Mouse (Mus musculus) CD4-positive, CD25-positive, alpha-beta regulatory T cell, adult 4 months (primary cell): Measurements from ENCODE around the gene Slc18b1. TPM values are rescaled to one million over a fixed set of nuclear protein-coding genes. Genes with fewer than 3 reads are reported as not detected.

Experiments used
- ATAC-seq: one replicate; pipeline ENCODE4 v1.8.0; 2017
- polyA plus RNA-seq, 2 experiments: library from polyadenylated mRNA; unstranded; fragments of 100-300 nt; shearing (Covaris generic); gene quantifications; one replicate each; pipeline ENCODE4 v1.2.1; 2017

Gene Slc18b1
- polyA plus RNA-seq, 2 experiments from 2014 or later, result not detected

DNA sequence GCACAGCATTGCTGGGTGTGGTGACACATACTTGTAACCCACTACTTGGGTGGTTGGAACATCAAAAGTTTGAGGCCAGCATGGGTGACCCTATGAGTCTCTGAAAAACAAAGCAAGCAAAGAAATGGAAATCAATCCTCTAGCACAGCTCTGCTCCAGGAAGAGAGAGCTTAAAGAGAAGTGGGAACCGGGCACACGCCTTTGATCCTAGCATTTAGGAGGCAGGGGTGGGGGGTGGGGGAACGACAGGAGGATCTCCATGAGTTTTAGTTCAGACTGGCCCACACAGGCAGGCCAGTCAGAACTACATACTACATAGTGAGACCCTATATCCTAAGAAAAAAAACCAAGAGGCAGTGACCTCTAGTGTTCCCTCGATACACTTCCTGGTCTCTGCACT lies 9.4 kb downstream of the Slc18b1 start:
- ATAC-seq, result no peak

DNA sequence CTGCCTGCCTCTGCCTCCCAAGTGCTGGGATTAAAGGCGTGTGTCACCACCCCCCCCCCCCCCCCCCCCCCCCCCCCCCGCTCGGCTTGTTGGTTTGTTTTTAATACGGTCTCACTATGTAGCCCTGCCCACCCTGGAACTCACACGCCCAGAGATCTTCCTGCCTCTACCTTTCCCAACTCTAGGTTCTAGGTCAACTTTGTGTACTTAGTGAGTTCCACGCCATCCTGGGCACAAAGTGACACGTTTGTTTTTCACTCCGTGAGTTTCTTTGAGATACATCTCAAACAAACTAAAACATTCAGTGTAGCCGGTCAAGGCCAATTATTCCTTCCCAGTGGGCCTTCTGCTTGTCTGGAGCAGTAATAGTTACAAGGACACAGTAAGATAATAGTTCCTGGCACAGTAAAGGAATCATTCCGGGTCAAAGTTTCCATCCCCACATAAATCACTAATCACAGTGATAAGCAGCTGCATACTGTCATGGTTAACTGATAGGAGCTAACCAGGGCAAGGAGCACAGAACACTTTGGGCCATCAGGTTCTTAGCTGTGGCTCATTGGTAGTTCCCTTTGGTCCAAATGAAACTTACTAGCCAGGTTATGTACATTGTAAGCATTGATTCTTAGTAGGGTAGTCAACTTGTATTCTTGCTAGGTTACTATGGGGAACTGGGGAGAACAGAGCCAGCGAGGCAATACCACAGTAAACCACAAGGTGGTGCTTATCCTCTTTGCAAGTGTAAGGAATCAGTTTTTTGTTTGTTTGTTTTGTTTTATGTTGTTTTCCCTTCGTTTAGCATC lies 15.1 kb downstream of the Slc18b1 start:
- ATAC-seq, result peak; percentile 80

DNA sequence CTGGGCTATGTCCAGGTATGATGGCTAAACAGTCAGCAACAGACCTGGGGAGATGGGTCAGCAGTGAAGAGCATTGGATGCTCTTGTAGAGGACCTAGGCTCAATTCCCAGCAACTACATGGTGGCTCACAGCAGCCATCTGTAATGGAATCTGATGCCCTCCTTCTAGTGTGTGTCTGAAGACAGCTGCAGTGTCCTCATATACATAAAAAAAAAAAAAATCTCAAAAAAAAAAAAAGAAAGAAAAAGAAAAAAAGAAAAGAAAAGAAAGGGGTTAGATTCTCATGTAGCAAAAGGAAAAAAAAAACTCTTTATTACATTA lies 15.6 kb downstream of the Slc18b1 start:
- ATAC-seq, result no peak

DNA sequence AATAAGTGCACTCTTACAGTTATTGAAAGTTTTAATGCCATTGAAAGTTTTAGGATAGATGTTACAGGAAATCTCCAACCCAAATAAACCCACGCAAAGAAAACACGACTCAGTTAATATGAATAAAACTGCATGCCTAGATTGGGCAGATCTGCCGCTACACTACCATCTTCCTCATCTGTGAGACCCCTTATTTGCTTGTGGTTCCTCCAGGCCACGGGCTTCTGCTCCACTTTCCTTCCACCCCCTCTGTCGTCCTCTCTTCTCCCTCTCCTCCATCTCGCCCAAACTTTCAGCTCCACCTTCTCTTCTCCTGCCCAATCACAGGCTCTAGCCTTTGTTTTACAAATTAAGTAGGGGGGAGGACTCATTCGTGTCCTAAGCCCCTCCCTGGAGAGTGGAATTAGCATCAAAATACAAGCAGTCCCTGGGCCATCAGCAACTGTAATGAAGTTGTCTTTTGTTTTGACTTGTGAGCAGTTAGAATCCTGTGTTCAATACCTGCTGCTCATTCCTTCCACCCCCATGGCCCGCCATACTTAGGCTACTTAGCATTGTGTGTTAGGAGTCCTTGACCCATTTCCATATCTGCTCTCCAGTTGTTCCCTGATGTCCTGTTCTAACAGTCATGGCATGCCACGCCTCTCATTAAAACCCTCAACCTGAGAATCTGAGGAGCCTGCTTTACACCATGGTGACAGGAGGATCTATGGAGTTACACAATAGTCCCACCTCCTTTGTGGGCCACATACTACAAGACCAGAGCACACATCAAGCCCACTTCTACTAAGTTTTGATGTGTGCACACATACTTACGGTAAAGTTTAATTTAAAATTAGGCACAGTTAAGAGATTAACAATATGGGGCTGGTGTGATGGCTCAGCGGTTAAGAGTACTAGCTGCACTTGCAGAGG lies 16.3 kb downstream of the Slc18b1 start:
- no peak for ATAC-seq

DNA sequence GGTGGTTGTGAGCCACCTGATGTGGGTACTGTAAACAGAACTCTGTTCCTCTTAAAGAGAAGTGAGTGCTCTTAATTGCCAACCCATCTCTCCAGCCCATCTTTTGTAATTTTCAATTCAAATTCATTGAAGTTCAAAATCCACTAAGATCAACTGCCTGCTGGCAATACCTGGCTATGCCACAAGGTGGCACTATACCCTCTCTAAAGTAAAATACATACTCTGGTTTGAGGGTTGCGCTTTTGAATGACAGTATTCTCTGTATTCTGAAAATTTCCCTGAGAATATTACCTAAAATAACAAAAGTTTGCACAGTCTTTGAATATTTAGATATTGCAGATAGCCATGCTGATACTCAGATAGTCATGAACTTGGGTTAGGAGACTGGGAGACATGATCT lies 18.4 kb downstream of the Slc18b1 start:
- ATAC-seq, result peak; percentile 53

DNA sequence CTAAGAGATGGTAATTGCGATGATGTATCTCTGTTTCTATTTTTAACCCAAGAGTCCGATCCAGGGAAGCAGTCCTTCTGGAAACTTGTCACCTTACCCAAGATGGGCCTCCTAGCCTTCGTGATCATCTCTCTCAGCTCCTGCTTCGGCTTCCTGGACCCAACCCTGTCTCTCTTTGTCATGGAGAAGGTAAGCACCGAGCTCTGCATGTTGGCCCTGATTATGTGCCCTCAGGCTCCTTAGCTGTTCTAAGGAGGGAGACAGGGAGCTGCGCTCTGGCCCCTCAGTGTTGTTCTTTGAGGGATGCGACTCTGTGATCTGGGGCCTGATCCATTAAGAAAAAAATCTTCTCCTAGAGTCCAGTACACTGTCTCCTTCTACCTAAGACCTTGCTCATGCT lies 19.5 kb downstream of the Slc18b1 start:
- ATAC-seq, result no peak

DNA sequence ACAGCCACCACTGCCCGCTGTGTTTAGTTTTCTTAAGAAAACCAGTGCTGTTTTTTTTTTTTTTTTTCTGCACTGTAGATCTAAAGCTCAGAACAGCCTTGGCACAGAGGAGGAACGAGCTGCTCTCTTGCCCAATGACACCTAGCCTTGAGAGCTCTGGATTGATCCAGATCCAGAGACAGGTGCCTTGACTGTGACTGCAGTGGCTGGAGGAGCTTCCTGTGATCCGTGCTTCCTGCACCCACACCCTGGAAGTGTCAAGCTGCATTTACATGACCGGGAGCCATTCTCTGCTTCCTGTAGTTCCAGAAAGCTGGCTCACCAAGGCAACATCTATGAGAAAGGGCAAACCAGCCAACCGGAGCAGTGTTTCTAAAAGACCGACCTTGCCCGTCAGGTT lies 29.7 kb downstream of the Slc18b1 start:
- no peak for ATAC-seq

DNA sequence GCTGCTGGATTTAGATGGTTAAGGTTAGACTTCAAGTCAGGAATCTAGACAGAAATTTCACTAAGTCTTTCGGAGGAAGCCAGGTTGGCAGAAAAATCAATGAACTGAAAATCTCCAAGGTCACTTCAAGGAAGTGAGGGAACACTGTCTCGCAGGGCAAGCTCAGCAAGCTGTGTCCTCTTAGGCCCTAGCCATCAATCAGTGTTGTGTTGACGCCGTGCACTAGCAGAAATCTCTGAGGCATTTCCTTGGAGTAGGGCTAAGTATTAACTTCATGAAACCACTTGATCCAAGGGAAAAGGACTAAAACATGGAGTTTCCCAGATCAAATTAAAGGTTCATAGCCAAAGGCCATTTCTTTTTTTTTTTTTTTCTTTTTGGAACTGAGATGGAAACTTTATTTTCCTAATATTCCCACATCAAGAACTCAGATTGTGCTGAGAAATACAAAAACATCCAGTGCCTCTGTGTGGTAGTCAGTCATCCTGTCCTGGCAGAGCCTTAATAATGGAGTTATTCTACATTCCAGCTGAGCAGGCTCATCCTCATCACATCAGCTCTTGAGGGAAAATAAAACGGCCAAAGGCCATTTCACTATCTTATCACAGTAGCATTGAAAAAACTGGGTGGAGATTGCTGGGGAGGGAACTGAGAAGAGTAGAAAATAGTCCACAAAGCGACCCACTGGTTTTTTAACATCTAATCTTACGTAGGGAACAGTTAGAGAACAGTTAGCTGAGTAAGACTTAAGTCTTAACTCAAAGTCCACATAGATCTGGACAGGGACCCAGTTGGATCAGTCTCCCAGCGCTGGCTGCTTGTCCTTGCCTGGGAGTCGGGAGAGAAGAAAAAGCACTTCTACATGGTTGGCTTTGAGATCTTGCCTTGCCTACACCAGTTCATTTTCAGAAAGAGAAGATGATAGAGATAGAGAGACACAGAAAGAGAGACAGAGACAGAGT lies 39.5 kb downstream of the Slc18b1 start:
- ATAC-seq, result no peak

DNA sequence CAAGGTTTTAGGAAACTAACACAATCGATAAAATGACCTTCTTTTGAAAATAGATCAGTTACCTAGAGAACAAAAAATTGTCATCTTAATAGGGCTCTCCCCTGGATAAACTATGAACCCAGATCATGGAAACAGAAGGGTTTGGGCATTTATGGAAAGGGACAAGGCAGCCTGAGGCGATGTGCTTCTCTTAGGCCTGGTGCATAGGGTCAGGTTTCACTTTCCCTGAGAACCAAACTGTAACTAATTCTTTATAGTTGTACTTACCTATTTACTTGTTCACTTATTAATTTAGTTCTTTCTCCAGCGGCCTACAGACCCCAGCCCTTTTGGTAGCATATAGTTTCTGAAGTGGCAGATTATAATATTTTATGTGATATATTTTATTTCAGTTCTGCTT lies 40.3 kb downstream of the Slc18b1 start:
- ATAC-seq, result no peak

DNA sequence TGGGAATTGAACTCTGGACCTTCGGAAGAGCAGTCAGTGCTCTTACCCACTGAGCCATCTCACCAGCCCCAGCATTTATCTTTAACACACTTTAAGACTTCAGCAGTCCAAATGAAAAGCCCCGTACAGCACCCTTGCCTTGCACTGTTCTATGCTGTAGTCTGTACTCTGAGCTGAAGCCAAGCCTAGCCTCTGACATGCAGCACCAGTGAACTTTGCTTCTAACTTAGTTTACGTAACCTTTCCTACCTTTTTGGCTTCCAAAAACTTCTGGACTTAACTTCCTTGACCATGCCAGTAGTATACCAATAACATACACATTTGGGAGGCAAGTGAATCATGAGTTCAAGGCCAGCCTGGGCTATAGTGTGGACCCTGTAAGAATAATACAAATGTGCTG lies 42.1 kb downstream of the Slc18b1 start:
- ATAC-seq, result no peak

DNA sequence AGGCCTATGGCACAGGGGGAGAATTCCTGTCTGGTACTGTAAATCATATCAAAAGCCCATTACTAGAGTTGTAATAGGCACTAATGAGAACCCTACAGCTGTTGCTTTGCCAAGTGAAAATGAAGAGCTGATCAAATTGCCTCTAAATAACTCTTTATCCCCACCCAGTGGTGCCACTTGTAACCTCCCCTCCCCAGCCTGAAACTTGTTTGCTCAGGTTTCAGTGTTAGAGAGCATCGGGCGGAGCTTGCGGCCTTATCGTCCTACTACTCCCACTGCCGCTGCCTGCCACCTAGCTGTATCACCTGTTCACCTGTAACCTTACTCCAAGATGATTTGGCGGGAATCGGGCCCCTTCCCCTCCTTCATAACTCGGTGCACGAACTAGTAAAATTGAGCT lies 42.6 kb downstream of the Slc18b1 start:
- no peak for ATAC-seq

DNA sequence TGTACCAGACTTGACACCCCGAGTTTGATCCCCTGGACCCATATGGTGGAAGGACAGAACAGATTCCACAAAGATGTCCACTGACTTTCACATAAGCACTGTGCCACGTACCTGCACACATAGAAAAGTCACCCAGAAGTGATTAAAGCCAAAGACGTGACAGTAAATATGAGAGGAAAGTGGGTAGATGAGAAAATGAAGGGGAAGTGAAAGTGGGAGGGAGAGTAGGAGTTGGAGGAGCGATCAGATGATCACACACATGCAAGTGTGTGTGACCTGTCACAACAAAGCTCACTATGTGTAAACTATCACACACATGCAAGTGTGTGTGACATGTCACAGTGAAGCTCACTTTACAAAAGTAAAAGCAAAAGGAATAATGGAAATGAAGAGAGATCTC lies 43.7 kb downstream of the Slc18b1 start:
- no peak for ATAC-seq

DNA sequence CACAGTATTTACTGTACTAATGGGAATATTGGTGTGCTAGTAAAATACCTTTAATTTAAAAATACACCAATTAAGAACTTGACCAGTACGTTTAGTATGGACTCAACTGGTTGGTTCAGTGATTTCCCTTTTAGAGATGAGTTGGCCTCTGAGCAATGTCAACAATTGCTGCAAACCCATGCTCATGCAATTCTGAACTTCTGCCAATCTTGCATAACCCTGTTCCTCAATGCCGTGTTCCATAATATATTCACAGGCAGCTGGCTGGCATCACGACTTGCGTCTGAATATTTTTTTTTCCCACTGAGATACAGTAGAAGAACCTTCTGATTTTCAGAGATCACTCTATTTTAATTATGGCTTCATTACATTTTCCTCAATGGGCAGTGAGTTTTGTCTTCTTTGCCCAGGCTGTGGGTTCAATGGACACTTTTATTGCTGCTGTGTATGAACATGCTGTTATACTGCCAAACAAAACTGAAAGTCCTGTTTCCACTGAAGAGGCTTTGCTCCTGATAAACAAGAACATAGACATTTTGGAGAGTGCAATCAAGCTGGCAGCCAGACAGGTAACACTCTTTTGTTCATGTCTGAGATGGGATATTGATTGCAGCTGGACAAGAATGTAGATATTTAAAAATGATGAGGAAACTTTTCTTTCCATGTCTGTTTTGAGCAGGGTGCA lies 54.6 kb downstream of the Slc18b1 start, which contains the start of gene Vnn3:
Gene Vnn3 (plus strand): TSS at position 235 of the 685 bp plus-strand sequence.
- ATAC-seq, result no peak

DNA sequence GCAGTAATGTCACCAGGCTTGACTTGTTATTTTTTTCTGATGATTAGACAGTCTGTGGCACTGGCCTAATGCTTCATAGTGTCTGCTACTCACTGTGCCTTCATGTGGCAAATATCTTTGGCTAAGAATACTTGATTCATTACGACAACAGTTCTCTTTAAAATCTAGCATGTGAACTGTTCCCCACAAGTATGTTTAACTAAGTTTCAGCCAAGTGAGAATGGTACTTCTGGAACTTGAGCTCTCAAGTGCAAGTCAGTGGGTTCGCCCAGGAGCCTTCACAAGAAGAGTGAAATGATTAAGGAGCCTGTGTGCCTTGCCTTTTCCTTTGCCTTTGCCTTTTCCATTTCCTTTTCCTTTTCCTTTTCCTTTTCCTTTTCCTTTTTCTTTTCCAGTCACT lies 55.3 kb downstream of the Slc18b1 start:
- no peak for ATAC-seq

DNA sequence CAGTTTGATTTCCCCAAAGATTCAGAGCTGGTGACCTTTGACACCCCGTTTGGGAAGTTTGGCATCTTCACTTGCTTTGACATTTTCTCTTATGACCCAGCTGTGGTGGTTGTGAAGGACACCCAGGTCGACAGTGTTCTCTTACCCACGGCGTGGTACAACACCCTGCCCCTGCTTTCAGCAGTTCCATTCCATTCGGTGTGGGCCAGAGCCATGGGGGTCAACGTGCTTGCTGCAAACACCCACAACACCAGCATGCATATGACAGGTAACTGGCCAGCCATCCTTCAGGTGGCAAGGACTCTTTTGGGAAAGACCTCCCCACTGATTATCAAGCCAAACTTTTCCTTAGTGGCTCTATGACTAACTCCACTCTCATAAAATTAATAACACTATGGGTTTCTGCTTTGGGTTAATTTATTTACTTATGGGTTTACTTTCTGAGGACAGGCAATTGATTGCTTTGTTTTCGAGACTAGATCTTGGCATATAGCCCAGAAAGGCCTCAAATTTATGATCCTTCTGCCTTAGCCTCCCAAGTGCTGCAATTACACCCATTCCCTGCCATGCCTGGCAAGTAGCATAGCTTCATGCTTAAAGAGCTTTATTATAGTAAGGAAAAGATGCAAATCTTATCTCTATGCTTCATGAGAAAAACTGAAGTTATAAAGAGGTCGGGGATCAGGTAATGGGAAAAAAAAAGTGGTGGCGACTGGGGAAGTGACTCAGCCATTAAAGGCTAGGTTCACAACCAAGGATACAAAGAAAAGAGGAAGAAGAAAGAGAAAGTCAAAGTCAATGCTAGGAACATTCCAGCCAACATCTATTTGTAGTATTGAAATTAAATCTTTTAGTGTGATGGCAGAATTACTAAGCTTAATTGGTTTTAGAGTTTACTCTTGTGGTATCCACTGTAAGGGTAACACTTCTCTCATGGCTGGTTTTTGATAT lies 67.9 kb downstream of the Slc18b1 start:
- no peak for ATAC-seq

Other genes with a start within 250 kb of the Slc18b1 start
- 100 to 1,000 TPM; 121 to 593 TPM for gene Rps12, start 9.7 kb upstream of the Slc18b1 start, polyA plus RNA-seq
- under 1 TPM in 1 of 2 experiments, not detected in 1; 0.17 TPM for gene Vnn3, start 54.5 kb downstream of the Slc18b1 start, polyA plus RNA-seq
- gene Vnn1, start 97.7 kb downstream of the Slc18b1 start, polyA plus RNA-seq, result not detected
- not detected for gene Taar1, start 123.4 kb downstream of the Slc18b1 start, polyA plus RNA-seq
- gene Taar2, start 141.6 kb downstream of the Slc18b1 start, polyA plus RNA-seq, result not detected
- not detected for gene Taar3, start 152.6 kb downstream of the Slc18b1 start, polyA plus RNA-seq
- gene Taar4, start 163.5 kb downstream of the Slc18b1 start, polyA plus RNA-seq, result not detected
- gene Taar5, start 173.7 kb downstream of the Slc18b1 start, polyA plus RNA-seq, result not detected
- gene Taar6, start 188.7 kb downstream of the Slc18b1 start, polyA plus RNA-seq, result not detected
- gene Taar7a, start 196.5 kb downstream of the Slc18b1 start, polyA plus RNA-seq, result not detected
- not detected for gene Taar7b, start 203.0 kb downstream of the Slc18b1 start, polyA plus RNA-seq
- not detected for gene Taar7d, start 230.2 kb downstream of the Slc18b1 start, polyA plus RNA-seq
- gene Taar7e, start 240.6 kb downstream of the Slc18b1 start, polyA plus RNA-seq, result under 1 TPM in 1 of 2 experiments, not detected in 1; 0.30 TPM